Mouse (Mus musculus): ENCODE data around the gene Cbln4.

DNA sequence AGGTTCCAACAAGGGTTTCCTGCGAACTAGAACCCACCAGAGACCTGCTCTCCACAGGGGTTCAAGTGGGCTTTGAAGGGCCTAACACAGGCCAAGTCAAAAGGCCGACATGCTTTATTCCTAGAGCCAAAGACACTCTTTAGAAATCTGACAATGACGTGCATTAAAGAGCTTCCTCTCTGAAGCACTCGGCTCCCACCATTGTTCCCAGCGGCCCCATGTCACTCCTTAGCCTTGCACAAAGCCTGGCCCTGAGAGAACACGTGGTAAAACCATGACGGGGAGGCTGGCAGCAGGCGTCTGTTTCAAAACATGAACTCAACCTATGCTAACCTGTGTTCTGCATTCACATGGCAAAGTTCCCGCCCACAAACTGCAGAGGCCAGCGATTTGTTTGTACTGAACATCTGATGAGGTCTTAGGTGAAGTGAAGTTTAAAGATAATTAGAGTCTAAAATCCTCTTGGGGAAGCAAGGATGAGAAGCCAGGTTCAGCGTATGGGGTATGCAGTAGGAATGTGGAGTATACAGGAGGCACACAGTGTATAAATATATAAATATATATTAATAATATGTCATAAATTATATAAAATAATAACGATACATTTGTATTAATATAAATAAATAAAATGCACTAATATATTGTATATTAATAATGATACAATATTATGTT, 17.7 kb downstream of the Cbln4 start:
- TF ChIP-seq CTCF (IDR thresholded peaks at IDR 0.05; ENCODE audit: low read depth) (no peak), EP300 (IDR thresholded peaks at IDR 0.05; ENCODE audit: low read depth) (no peak)
